Mouse (Mus musculus): ENCODE results near the gene Wdr1.
A peak's percentile ranks its signal among the peaks of the same experiment; 100 is the strongest.
"Not testable (repeated sequence)": the region's sequence is repeated elsewhere in the genome, so short reads cannot be mapped to it uniquely, and the experiment has no call there.

The Wdr1 gene

GRCm38 (mm10) chr5:38493890-38494289, 69.1 kb downstream of the Wdr1 start:
- no peak for DNase-seq

GRCm38 (mm10) chr5:38491763-38492162, 71.3 kb downstream of the Wdr1 start:
- DNase-seq: no peak

- no peak for DNase-seq
Measured at GRCm38 (mm10) chr5:38489739-38490138, 73.3 kb downstream of the Wdr1 start.

GRCm38 (mm10) chr5:38488673-38489615, 74.1 kb downstream of the Wdr1 start:
- DNase-seq: no peak

GRCm38 (mm10) chr5:38488026-38488425, 75.0 kb downstream of the Wdr1 start:
- DNase-seq: no peak

DNA sequence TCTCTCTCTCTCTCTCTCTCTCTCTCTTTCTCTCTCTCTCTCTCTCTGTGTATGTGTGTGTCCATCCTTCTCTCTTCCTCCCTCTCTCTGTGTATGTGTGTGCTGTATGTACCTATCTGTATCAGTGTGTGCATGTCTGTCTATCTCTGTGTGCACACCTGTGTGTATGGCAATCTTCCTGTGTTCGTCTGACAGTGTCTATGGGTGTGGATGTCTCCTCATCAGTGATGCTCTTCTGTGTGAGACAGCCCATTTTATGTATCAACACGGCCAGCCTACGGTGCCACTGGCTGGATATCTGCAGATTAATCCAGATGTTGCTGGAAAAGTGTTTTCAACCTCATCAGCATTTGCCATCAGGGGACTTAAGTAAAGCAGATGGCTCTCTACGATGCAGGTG, 75.8 kb downstream of the Wdr1 start:
- no peak for DNase-seq

DNA sequence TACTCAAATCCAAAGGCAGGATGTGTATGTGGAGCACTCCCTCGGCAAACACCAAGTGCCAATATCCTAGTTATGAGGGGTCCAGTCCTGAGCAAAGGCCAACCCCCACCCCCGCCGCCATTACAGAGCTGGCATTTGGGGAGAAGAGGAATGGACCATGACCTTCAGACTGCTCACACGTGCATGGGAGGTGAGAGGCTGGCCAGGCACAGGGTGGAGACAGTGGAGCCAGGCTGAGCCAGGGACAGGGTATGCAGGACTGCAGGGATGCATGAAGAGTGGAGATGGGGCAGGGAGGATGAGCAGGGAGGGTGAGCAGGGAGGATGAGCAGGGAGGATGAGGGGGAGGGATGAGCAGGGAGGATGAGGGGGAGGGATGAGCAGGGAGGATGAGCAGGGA, 77.1 kb downstream of the Wdr1 start:
- no peak for DNase-seq

GRCm38 (mm10) chr5:38483518-38484110, 79.4 kb downstream of the Wdr1 start:
- no peak for DNase-seq

- DNase-seq: no peak
Measured at GRCm38 (mm10) chr5:38480822-38481707, 82.0 kb downstream of the Wdr1 start.

DNA sequence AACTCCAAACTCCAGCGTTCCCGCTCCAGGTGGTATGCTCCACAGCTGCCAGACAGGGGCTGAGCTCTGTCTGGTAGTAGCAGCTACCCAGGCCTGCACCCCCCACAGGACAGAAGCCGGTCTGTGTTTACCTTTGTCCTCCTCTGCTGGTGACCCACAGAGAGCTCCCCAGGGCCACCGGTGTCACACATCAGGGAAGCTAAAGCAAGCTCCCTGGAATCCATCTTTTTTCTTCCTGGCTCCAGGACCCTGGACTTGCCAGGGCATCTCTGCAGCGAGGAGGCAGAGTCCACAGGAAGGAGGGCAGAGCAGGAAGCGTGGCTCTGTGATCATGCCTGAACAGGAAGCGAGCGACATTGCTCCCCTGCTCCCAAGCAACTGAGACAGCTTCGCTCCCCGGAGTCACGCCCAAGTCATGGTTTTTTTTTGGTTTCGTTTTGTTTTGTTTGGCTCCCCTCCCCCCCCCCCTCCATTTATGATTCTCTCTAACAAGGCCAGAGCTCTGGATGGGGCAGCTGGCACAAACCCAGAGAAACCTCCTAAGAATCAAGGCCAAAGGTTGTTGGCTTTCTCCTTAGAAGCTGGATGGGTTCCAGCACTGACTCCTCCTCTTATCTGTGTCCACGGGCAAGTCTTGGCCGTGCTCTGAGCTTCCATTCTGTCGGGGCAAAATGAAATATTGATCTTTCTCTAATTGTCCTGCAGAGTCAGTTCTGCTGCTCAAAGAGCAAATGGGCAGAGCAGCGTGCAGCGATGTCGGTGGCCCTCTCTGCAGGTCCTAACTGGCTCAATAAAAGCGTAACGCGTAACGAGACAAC, 82.9 kb downstream of the Wdr1 start:
- DNase-seq: peak; percentile 39

GRCm38 (mm10) chr5:38479545-38479907, 83.5 kb downstream of the Wdr1 start:
- not testable (repeated sequence) for DNase-seq

- peak; percentile 41 for DNase-seq
Measured at GRCm38 (mm10) chr5:38479027-38479426, 84.0 kb downstream of the Wdr1 start.

DNA sequence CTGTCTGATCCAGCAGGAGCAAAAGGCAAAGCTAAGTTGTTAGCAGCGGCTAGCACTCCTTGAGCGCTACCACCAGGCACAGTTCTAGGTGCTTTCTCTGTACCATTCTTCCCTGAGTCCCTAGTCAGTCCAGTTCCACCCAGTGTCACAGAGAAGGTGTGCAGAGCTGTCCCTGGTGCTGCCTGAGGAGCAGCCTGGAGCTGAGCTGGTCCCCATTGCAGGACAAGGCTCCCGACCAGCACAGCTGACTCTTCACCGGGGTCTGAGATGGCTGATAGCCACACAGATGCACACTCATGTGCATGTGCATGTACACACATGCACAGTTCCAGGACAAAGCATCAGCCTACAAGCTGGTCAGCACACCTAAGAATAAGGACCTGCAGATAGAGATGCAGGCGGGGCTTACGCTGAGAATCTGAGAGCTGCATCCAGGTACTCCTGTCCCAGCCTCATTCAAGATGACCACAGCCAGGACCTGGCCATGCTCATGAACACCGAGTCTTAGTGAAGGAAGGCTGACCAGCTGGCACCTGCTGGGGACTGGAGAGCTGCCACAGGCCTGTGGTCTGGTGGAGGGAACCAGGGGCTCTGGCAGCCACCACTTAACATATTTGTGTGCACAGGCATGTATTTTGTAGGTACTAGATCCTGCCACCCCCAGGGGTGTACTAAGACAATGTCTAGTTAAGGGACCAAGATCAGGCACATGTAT, 85.1 kb downstream of the Wdr1 start:
- DNase-seq: no peak

- DNase-seq: peak; percentile 45
Measured at GRCm38 (mm10) chr5:38476861-38477565, 86.0 kb downstream of the Wdr1 start.
